Mouse (Mus musculus) heart, postnatal 14 days (tissue): ENCODE data around the gene Sap30. TPM values are rescaled to one million over a fixed set of nuclear protein-coding genes. Genes with fewer than 3 reads are reported as not detected.
"Not testable (repeated sequence)": the region's sequence is repeated elsewhere in the genome, so short reads cannot be mapped to it uniquely, and the experiment has no call there.

Experiments used
- DNase-seq, 2 experiments: peaks; one replicate each; pipeline ENCODE4 v3.0.0; 2021 to 2022
- intact Hi-C: fragments of 180-260 bp; cut with DNase I; formaldehyde crosslinking; loops from one replicate; pipeline ENCODE4 v1.15.1; 2025
- total RNA-seq, 2 experiments: library from RNA; stranded (reverse); gene quantifications; 2 replicates each; pipeline ENCODE4 v1.2.3; 2021

The Sap30 gene
- total RNA-seq, 2 experiments from 2014 or later = 12.9 TPM

DNA sequence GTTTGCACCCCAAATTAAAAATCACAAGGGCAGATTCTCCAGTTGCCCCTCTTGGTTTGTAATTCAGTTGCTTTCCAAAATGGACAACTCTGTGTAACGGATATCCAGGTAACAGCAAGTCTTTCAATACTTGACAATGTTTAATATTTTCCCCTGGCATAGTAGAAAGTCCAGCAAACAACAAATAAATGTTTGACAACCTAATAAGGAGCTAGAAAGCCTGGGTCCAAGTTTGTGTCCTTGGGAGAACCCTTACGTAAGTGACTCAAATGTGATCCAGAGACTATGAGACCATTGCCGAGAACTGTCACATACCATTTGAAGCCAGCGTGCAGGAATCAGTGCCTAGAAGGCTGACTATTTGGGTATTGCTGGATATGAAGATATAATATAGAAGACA lies 35.8 kb downstream of the Sap30 start:
- no peak for DNase-seq
- intact Hi-C loops = no loop called here

DNA sequence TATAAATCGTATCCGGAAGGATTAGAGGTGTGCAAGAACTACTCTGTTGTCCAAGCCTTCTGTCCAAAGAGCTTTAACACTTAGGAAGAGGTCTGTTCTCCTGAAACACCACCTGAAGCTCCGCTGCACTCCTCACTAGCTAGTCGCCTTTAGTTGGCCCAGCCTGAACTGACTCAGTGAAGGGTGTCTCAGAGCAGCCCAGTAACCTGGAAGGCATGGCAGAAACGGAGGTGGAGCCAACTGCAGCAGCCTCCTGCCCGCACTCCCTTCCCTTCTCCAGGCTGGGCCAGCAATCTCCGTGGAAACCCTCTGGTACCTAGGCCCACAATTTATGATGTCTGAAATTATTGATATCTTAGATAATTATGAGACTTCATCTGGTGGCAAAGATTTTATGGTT lies 36.9 kb downstream of the Sap30 start:
- intact Hi-C loops = no loop called here
- DNase-seq = no peak

DNA sequence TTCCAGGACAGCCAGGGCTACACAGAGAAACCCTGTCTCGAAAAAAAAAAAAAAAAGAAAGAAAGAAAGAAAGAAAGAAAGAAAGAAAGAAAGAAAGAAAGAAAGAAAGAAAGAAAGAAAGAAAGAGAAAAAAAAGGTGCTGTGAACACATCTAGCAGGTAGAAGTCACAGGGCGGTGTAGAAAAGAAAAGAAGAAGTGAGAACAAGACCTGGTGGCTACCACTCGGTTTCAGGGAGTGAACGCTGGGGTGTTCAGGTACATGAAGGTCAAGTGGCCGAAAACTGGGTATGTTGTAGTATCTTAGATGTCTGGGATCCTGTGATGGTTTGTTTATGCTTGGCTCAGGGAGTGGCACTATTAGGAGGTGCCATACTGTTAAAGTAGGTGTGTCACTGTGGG lies 41.8 kb downstream of the Sap30 start:
- intact Hi-C loops, DNase-seq: not testable (repeated sequence)

DNA sequence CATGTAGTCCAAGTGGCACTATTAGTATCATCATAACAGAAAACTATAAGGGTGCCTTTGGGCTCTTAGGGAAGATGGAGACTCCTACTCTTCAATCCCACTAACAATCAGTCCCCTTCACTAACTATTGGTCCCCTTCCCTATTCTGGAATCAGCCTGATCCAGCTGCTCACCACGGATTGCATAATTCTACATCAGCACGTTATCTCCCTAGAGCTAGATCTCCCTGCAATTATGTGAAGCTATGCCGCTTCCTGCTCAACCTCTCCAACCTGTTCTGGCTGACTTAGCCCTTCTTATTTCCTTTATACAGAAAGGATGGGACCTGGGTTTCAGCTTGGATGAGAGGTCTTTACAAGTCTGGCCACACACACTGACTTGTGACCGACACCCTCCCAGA lies 44.4 kb downstream of the Sap30 start:
- intact Hi-C loops = no loop called here
- no peak for DNase-seq

DNA sequence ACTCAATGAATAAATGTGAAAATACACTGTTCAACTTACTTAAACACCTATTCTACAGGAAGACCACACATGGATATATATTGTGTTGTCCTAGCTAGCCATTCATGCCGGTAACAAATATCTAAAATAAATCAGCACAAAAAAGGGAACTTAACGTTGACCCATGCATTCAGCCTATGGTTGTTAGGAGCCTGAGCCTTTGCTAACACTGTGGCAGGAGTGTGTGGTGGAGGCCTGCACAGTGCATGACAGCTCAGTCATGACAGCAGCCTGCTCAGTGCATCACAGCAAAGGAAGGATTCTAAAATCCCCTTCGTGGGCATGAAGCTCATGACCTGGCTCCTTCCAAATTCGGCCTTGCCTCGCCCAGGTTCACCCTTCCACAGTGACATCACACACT lies 46.1 kb downstream of the Sap30 start:
- intact Hi-C loops = no loop called here
- no peak for DNase-seq

DNA sequence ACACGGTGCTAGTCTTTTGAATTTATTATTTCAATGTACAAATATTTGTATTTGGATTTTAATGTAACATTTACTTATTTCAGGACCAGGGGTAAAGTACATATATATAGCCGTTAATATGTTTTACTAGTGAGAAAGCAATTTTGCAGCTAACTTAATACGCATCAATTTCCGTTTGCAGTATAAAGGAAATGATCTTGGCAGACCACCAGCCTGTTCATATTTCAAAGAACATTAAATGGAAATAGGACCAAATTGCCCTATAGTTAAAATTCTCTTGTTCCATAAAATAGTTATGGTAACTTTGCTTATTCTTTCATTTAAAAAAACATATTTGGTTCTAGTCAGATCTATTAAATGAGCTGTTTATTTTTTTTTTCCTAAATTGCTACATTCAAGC lies 46.5 kb downstream of the Sap30 start:
- no peak for DNase-seq
- intact Hi-C loops = no loop called here

DNA sequence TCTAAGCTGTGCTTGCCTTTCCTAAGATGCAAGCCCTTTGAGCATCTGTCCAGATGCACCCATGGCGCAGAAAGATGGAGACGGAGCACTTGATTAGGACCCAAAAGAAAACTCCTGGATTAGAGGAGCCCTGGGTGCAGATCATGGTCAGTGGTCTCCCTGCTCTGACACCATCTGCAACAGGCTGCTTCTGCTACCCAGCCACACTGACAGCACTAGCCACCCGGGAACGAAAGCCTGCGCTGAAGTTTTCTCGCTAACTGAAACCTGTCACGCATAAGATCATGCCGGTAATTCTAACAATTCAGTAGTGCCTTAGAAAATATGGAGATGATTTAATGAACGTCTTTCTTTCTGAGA lies 51.2 kb downstream of the Sap30 start:
- no peak for DNase-seq
- intact Hi-C loops = no loop called here

DNA sequence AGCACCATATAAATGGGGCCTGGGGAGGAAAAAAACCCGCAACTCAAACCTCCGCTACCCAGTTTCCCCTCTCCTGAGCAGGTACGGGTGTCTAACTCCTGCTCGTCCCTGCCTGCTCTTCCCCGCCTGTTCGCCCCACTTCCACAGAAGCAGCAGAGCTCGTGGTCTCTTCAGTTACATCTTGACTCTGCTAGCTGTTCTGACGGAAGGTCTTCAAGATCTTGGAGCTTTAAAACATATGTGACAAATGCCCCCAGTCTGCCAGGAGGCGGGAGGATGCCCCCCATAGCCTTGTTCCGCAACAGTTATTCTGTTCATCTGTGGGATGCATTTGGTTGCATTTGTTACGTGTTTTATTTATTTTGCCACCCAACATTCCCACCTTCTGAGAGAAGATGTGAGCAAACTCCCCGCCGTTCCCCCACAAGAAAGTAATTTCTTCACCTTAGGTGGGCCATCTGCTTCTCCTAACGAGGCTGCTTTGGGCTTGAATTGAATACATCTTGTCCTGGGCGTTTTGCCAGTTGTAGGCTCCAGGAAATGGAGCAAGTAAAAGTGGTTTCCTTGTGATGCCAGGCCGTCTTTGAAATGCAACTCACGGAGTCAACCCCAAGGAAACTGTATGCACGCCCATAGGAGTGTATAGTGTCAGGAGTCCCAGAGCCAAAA lies 51.8 kb downstream of the Sap30 start:
- intact Hi-C loops = no loop called here
- DNase-seq = peak in 1 of 2 experiments; percentile 11

DNA sequence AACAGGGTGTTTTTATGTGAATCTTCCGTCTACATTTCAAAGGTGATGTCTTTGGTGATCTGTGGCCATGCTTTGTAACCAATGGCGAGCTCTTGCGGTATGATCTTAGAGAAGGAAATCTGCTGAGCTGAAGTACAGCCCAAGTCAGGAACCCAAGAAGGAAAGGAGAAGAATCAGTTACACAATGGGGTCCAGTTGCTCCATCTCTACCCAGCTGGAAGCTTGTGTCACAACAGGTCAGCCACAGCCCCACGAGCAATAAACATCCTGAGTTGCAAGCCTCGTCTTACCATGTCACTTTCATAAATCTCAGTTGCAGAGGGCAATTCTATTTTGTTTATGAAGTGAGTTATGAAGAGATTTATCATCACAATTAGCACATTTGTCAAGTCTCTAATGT lies 54.9 kb downstream of the Sap30 start:
- no peak for DNase-seq
- intact Hi-C loops = loop anchor here (5.0 kb wide), 1 partner anchor 79 kb away; the partner anchor contains the start of gene Hmgb2

Other genes starting within 250 kb of the Sap30 start
- gene Hand2, start 166.9 kb downstream of the Sap30 start, total RNA-seq = 10 to 100 TPM; 74.2 to 78.6 TPM
- gene Scrg1, start 31.9 kb downstream of the Sap30 start, total RNA-seq = under 1 TPM in 1 of 2 experiments, not detected in 1; 0.43 TPM
- 10 to 100 TPM; 27.0 to 51.5 TPM for gene Hmgb2, start 24.0 kb upstream of the Sap30 start, total RNA-seq
- gene Galnt7, start 165.2 kb upstream of the Sap30 start, total RNA-seq = 1 to 10 TPM; 5.0 to 7.0 TPM